Mouse (Mus musculus): ENCODE data around the gene Vmn1r123. TPM values are rescaled to one million over a fixed set of nuclear protein-coding genes. Genes with fewer than 3 reads are reported as not detected.
"Not testable (repeated sequence)": the region's sequence is repeated elsewhere in the genome, so short reads cannot be mapped to it uniquely, and the experiment has no call there.

Gene Vmn1r123
- polyA plus RNA-seq (2014; fragmentation: Nextera tagmentation; extraction: Ambion mirVana): not detected in 2 replicates

GRCm38 (mm10) chr7:21161885-21162284 is at the start of gene Vmn1r123:
TSS of gene Vmn1r123 (plus strand) at chr7:21162185.
- not testable (repeated sequence) for H3K9ac ChIP-seq (ENCODE audit: low read depth, low read length); H3K27me3 ChIP-seq (ENCODE audit: control insufficient read depth, insufficient read depth, low read length); H3K9me3 ChIP-seq (ENCODE audit: control insufficient read depth, low read length); ATAC-seq (ENCODE audit: low FRiP score, low TSS enrichment); H3K4me3 ChIP-seq (ENCODE audit: low read length); H3K36me3 ChIP-seq (ENCODE audit: control insufficient read depth, insufficient read depth, low read length); H3K4me1 ChIP-seq (ENCODE audit: control insufficient read depth, insufficient read depth, low read length); H3K27ac ChIP-seq (ENCODE audit: low read depth, low read length); H3K4me2 ChIP-seq (replicated peaks; ENCODE audit: low read depth, low read length)
- WGBS: 43% methylated on average over 1 of the region's 3 CpGs

- H3K36me3 ChIP-seq (ENCODE audit: control insufficient read depth, insufficient read depth, low read length); H3K27ac ChIP-seq (ENCODE audit: low read depth, low read length); ATAC-seq (ENCODE audit: low FRiP score, low TSS enrichment); H3K27me3 ChIP-seq (ENCODE audit: control insufficient read depth, insufficient read depth, low read length); H3K4me1 ChIP-seq (ENCODE audit: control insufficient read depth, insufficient read depth, low read length); H3K4me3 ChIP-seq (ENCODE audit: low read length); H3K9me3 ChIP-seq (ENCODE audit: control insufficient read depth, low read length); H3K9ac ChIP-seq (ENCODE audit: low read depth, low read length); H3K4me2 ChIP-seq (replicated peaks; ENCODE audit: low read depth, low read length): not testable (repeated sequence)
- 64% methylated on average over 2 of the region's 3 CpGs for WGBS
Observed at GRCm38 (mm10) chr7:21134028-21134427, 28.0 kb upstream of the Vmn1r123 start, which contains the start of gene Vmn1r122. TSS of gene Vmn1r122 (minus strand) at chr7:21134128.

GRCm38 (mm10) chr7:21190323-21190722 is 28.3 kb downstream of the Vmn1r123 start, which contains the start of gene Gm5157:
TSS of gene Gm5157 (minus strand) at chr7:21190423.
- H3K4me2 ChIP-seq (replicated peaks; ENCODE audit: low read depth, low read length); H3K27ac ChIP-seq (ENCODE audit: low read depth, low read length); H3K9me3 ChIP-seq (ENCODE audit: control insufficient read depth, low read length); ATAC-seq (ENCODE audit: low FRiP score, low TSS enrichment); H3K4me3 ChIP-seq (ENCODE audit: low read length); H3K4me1 ChIP-seq (ENCODE audit: control insufficient read depth, insufficient read depth, low read length); H3K36me3 ChIP-seq (ENCODE audit: control insufficient read depth, insufficient read depth, low read length); H3K9ac ChIP-seq (ENCODE audit: low read depth, low read length); H3K27me3 ChIP-seq (ENCODE audit: control insufficient read depth, insufficient read depth, low read length): not testable (repeated sequence)
- WGBS: 9% methylated on average over 1 of the region's 2 CpGs

Other genes starting within 250 kb of the Vmn1r123 start
- gene Vmn1r118, start 249.8 kb upstream of the Vmn1r123 start, polyA plus RNA-seq (2014; fragmentation: Nextera tagmentation; extraction: Ambion mirVana): not detected in 2 replicates
- not detected in 2 replicates for gene Vmn1r119, start 149.7 kb upstream of the Vmn1r123 start, polyA plus RNA-seq (2014; fragmentation: Nextera tagmentation; extraction: Ambion mirVana)
- not detected in 2 replicates for gene Vmn1r120, start 108.4 kb upstream of the Vmn1r123 start, polyA plus RNA-seq (2014; fragmentation: Nextera tagmentation; extraction: Ambion mirVana)
- gene Vmn1r121, start 63.7 kb upstream of the Vmn1r123 start, polyA plus RNA-seq (2014; fragmentation: Nextera tagmentation; extraction: Ambion mirVana): not detected in 2 replicates
- not detected in 2 replicates for gene Vmn1r122, start 28.1 kb upstream of the Vmn1r123 start, polyA plus RNA-seq (2014; fragmentation: Nextera tagmentation; extraction: Ambion mirVana)
- gene Gm5157, start 28.2 kb downstream of the Vmn1r123 start, polyA plus RNA-seq (2014; fragmentation: Nextera tagmentation; extraction: Ambion mirVana): not detected in 2 replicates
- gene Vmn1r124, start 98.4 kb downstream of the Vmn1r123 start, polyA plus RNA-seq (2014; fragmentation: Nextera tagmentation; extraction: Ambion mirVana): not detected in 2 replicates
- not detected in 2 replicates for gene Vmn1r125, start 110.0 kb downstream of the Vmn1r123 start, polyA plus RNA-seq (2014; fragmentation: Nextera tagmentation; extraction: Ambion mirVana)
- not detected in 2 replicates for gene Vmn1r126, start 139.3 kb downstream of the Vmn1r123 start, polyA plus RNA-seq (2014; fragmentation: Nextera tagmentation; extraction: Ambion mirVana)
- gene Vmn1r127, start 157.7 kb downstream of the Vmn1r123 start, polyA plus RNA-seq (2014; fragmentation: Nextera tagmentation; extraction: Ambion mirVana): not detected in 2 replicates
- not detected in 2 replicates for gene Vmn1r128, start 187.2 kb downstream of the Vmn1r123 start, polyA plus RNA-seq (2014; fragmentation: Nextera tagmentation; extraction: Ambion mirVana)
- gene Vmn1r129, start 199.1 kb downstream of the Vmn1r123 start, polyA plus RNA-seq (2014; fragmentation: Nextera tagmentation; extraction: Ambion mirVana): not detected in 2 replicates

All from kidney, embryonic 14.5 days (tissue).